Mouse (Mus musculus) embryonic facial prominence, embryonic 13.5 days (tissue): ENCODE data around the gene Slc25a45. TPM values are rescaled to one million over a fixed set of nuclear protein-coding genes. Genes with fewer than 3 reads are reported as not detected.
A peak's percentile ranks its signal among the peaks of the same experiment; 100 is the strongest.

ENCODE experiments used
- ATAC-seq: fragments of 200-750 bp; cut with Nextera tagmentation; 2 replicates; pipeline ENCODE4 v1.8.0; 2017; ENCODE audit warnings: low read depth; ENCODE audit not compliant: insufficient number of reproducible peaks, insufficient read depth, low FRiP score, low TSS enrichment
- H3K27ac ChIP-seq: fragments of 300-500 bp; sonication (generic); 2 replicates; pipeline ENCODE4 v1.5.1; 2015; ENCODE audit warnings: moderate library complexity, mild to moderate bottlenecking, inconsistent platforms
- H3K27me3 ChIP-seq: fragments of 300-500 bp; sonication (generic); 2 replicates; pipeline ENCODE4 v1.6.1; 2015; ENCODE audit warnings: mild to moderate bottlenecking, inconsistent platforms
- H3K36me3 ChIP-seq: fragments of 300-500 bp; sonication (generic); 2 replicates; pipeline ENCODE4 v1.6.1; 2015; ENCODE audit warnings: mild to moderate bottlenecking, inconsistent platforms
- H3K4me1 ChIP-seq: fragments of 300-500 bp; sonication (generic); 2 replicates; pipeline ENCODE4 v1.6.1; 2015; ENCODE audit warnings: inconsistent platforms
- H3K4me2 ChIP-seq: fragments of 300-500 bp; sonication (generic); 2 replicates; pipeline ENCODE4 v1.6.1; 2015; ENCODE audit warnings: moderate library complexity, mild to moderate bottlenecking, inconsistent platforms
- H3K4me3 ChIP-seq: fragments of 300-500 bp; sonication (generic); 2 replicates; pipeline ENCODE4 v1.5.1; 2015; ENCODE audit warnings: mild to moderate bottlenecking, inconsistent platforms
- H3K9ac ChIP-seq: fragments of 300-500 bp; sonication (generic); 2 replicates; pipeline ENCODE4 v1.6.1; 2015; ENCODE audit warnings: mild to moderate bottlenecking, inconsistent platforms
- H3K9me3 ChIP-seq: fragments of 300-500 bp; sonication (generic); 2 replicates; pipeline ENCODE4 v1.6.1; 2016; ENCODE audit warnings: inconsistent platforms
- WGBS: fragments of 180-500 bp; shearing (Covaris S2); methylation state at CpG from one replicate; pipeline ENCODE4 v1.1.7; 2015; ENCODE audit warnings: mixed read lengths; 5-methylcytosine and 5-hydroxymethylcytosine counted together
- polyA plus RNA-seq: library from polyadenylated mRNA; unstranded; fragments of >200 nt; fragmentation: Nextera tagmentation; extraction: Ambion mirVana; gene quantifications from 2 replicates; pipeline ENCODE4 v1.2.1, GENCODE M21; 2015

Gene Slc25a45
- 3.1 and 4.5 TPM in 2 replicates for polyA plus RNA-seq

DNA sequence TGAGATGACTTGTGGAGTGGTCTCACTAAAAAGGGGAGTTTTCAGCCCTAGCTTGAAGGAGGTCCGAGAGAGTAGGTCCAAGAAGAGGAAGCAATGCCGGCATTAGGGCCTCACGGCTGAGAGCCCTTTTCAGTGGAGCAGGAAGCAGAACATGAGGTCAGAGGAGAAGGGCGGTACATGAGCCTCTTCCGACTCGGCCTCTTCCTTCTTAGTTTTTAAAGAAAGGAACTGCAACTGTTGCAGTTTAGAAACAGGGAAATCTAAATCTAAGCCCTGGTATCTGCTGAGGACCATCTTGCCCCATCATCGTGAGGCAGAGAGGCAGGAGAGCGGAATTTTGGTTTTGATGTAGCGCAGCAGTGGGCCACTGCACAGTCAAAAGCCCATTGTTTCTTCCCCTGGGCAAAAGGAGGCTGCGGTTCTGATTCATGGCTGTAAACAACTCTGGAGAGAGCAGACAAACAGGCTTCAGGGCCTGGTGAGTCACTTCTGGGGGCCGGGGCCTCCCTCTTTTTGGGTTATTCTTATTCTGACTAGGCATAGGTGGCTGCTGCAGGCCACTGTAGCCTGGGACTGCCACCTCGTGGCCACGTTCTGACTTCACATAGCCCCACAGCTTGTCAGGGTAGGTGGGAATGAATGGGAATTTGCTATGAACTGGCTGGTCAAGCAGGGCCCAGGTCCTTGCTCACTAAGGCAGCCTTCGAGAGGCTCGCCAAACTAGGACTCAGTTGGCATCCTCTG is at the start of gene Slc25a45:
Slc25a45 (plus strand) TSS at position 191 of the 744 bp plus-strand sequence.
- H3K9me3 ChIP-seq = no peaks in the 10 kb centered on the region
- peak within 1 kb of the TSS; percentile 20 for H3K4me3 ChIP-seq
- peak within 1 kb of the TSS; percentile 58 for H3K9ac ChIP-seq
- ATAC-seq = peak; percentile 35
- peak within 1 kb of the TSS; percentile 74 for H3K27ac ChIP-seq
- peak within 1 kb of the TSS; percentile 32 for H3K4me2 ChIP-seq
- 37% methylated on average over 15 of the region's 15 CpGs for WGBS
- peaks cover 3% of the 10 kb centered on the region for H3K36me3 ChIP-seq
- H3K4me1 ChIP-seq = peaks cover 42% of the 10 kb centered on the region
- H3K27me3 ChIP-seq = no peaks in the 10 kb centered on the region

DNA sequence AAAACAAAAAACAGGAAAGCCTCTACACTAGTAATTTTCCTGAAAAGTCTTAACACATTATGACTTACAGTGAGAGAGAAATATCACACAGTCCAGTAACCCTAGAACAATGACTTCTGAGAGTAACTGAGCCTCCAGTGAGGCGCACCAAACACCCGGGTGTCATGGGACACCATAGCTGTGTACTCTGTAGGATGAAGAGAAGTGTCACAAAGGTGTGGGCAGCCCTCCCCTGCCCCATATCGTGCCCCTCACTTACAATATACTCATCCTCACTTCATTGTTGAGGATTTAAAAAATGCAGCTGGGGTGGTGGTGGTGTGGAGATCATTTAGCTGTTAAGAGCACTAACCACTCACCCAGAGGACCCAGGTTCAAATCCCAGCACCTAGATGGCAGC is 49.5 kb upstream of the Slc25a45 start:
- Histone ChIP-seq H3K4me2 (no peak overlapping the region), H3K27me3 (no peaks in the 10 kb centered on the region), H3K36me3 (no peaks in the 10 kb centered on the region), H3K4me1 (peaks cover 25% of the 10 kb centered on the region), H3K9ac (no peak overlapping the region), H3K27ac (no peak overlapping the region), H3K4me3 (no peak overlapping the region), H3K9me3 (no peaks in the 10 kb centered on the region)
- ATAC-seq = no peak
- whole genome bisulfite sequencing = 83% methylated on average over 3 of the region's 3 CpGs

DNA sequence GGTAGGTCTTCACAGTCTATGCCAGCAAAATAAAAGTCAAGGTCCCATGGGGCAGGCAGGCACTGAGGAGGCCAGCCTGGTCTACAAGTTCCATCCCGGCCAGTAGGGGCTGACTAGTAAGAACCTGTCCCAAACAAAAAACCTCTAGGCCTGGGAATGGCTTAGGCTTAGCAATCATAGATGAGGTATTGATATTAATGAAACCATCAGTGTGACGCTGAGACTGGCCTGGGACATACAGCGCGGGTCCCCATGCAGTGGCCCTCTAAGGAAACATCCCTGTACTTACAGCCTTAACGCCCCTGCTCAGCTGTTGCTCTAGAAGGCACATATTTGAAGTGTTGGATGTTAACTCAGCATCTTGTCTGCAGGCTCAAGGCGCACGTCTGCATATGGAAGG is 48.7 kb upstream of the Slc25a45 start:
- Histone ChIP-seq H3K9me3 (no peaks in the 10 kb centered on the region), H3K4me1 (peaks cover 18% of the 10 kb centered on the region), H3K27me3 (no peaks in the 10 kb centered on the region), H3K36me3 (no peaks in the 10 kb centered on the region), H3K27ac (no peak overlapping the region), H3K4me2 (no peak overlapping the region), H3K9ac (no peak overlapping the region), H3K4me3 (no peak overlapping the region)
- 87% methylated on average over 7 of the region's 7 CpGs for WGBS
- no peak for ATAC-seq

DNA sequence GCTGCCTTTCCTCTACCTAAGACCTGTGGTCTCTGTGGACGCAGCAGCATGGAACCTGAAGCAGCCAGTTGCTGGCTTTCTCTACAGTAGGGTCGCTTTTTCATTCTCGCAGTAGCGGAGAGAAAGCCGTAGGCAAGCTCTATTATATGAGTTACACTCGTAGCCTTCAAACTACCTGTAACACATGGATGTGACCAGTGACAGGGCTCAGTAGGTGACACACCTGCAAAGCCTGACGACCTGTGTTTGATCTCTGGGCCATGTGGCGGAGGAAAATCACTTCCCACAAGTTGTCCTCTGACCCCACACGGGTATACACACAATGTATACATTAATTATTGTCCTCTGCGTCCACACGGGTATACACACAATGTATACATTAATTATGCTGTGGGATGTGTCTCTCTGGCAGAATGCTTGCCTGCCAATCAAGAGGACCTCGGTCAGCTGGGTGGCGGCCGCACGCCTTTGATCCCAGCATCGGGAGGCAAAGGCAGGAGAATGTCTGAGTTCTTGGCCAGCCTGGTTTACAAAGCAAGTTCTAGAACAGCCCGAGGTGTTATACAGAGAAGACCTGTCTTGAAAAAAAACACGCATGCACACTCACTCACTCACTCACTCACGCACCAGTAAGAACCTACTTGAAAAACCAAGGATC is 47.5 kb upstream of the Slc25a45 start:
- no peak for ATAC-seq

DNA sequence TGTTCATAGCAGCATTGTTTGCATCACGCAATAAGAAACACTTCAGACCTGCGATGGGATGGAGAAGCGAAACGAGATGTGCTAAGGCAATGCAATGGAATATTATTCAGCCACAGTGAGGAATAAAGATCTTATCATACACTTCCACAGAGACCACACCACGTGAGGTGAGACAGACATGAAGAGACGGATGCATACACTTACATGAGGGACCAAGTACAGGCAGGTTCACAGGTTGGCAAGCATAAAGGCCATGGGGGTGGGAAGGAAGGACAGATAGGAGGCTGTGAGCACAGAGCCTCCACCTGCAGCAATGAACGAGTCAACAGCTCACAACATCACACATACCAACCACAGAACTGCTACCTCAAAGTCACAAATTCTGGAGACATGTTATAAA is 46.8 kb upstream of the Slc25a45 start:
- H3K27me3 ChIP-seq = no peaks in the 10 kb centered on the region
- H3K9ac ChIP-seq = no peak overlapping the region
- H3K4me2 ChIP-seq = no peak overlapping the region
- no peak for ATAC-seq
- 0 out of 2 replicates have a peak, but pooled peaks cover 3% of the 10 kb centered on the region for H3K4me1 ChIP-seq
- no peak overlapping the region for H3K27ac ChIP-seq
- 82% methylated on average over 7 of the region's 7 CpGs for WGBS
- no peaks in the 10 kb centered on the region for H3K36me3 ChIP-seq
- H3K9me3 ChIP-seq = no peaks in the 10 kb centered on the region
- H3K4me3 ChIP-seq = no peak overlapping the region

More for the DNA sequence above, 47.5 kb upstream of the Slc25a45 start:
- Histone ChIP-seq H3K27me3 (no peaks in the 10 kb centered on the region), H3K9me3 (no peaks in the 10 kb centered on the region), H3K4me3 (no peak overlapping the region), H3K27ac (no peak overlapping the region), H3K4me1 (peaks cover 6% of the 10 kb centered on the region), H3K36me3 (no peaks in the 10 kb centered on the region), H3K9ac (no peak overlapping the region), H3K4me2 (no peak overlapping the region)
- WGBS = 77% methylated on average over 19 of the region's 19 CpGs

DNA sequence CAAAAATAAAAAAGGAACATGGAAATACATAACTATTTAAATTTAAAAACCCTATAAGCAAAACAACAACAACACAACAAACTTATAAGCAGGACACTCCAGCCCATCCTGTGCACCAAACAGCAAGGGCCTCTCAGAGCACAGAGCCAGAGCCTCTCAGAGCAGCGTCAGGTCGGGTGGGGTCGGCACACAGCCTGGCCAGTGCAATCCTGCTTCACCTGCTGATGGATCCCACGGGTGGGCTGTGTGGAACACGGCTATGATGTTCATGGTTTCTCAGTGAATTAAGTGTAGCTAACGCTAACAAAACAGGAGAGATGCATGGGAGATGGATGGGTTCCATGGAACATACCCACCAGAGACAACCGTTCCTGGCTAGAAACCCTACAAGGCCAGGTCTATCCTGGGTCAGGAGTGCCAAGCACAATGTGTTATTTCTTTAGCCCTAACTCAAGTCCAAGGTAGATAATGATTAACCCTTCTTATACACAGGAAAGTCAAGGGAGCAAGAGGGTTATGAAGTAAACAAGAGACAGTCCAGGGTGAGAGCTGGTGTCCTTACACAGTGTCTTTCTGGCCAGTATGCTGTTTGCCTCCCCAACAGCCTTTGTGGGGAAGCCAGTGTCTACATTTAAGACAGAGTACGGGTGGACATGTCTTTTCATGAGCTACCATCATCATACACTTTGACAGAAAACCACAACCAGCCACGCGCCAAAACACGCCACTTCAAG is 46.2 kb upstream of the Slc25a45 start:
- H3K9ac ChIP-seq = 0 out of 2 replicates have a peak overlapping the region, but pooled peaks have one; percentile 36
- H3K4me3 ChIP-seq = no peak overlapping the region
- ATAC-seq = no peak
- 0 out of 2 replicates have a peak, but pooled peaks cover 3% of the 10 kb centered on the region for H3K4me1 ChIP-seq
- no peak overlapping the region for H3K4me2 ChIP-seq
- H3K9me3 ChIP-seq = no peaks in the 10 kb centered on the region
- whole genome bisulfite sequencing = 85% methylated on average over 11 of the region's 11 CpGs
- H3K27ac ChIP-seq = no peak overlapping the region
- no peaks in the 10 kb centered on the region for H3K27me3 ChIP-seq
- no peaks in the 10 kb centered on the region for H3K36me3 ChIP-seq

DNA sequence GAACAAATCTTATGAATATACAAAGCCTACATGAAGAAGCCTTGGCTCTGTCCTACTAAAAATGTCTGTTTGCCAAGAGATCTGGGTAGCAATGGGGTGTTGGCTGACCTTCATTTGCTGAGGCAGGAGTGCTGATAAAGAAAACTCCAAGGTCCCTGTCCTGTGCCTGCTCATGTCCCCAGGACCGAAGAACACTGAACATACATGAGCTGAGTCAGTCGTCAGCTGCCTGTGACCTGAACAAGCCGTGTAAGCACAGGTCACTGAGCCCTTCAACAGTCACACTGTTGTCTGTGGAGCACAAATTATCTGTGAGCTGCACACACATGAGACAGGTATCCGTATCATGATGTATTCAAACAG is 45.7 kb upstream of the Slc25a45 start:
- Histone ChIP-seq H3K27ac (no peak overlapping the region), H3K4me3 (no peak overlapping the region)
- WGBS = 84% methylated on average over 4 of the region's 4 CpGs

DNA sequence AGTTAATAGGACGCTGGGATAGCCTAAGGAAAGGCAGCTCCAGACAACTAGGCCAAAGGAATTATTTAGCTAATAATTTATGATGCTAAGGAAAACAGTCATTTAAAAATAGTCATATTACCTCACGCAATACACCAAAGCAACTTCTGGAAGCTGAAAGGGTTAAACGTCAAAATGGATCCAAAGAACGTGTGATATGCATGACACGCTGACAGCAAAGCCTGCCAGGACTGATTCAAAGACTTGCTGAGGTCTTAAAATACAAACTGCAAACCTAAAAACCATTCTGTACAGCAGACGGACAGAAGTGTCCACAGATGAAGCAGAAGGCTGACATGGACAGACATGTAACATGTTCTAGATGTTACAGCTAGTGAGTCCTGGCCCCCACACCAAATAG is 45.3 kb upstream of the Slc25a45 start:
- Histone ChIP-seq H3K4me1 (0 out of 2 replicates have a peak, but pooled peaks cover under 1% of the 10 kb centered on the region), H3K36me3 (no peaks in the 10 kb centered on the region), H3K27me3 (no peaks in the 10 kb centered on the region), H3K9me3 (no peaks in the 10 kb centered on the region), H3K27ac (no peak overlapping the region), H3K4me3 (no peak overlapping the region), H3K9ac (no peak overlapping the region), H3K4me2 (no peak overlapping the region)
- no peak for ATAC-seq
- WGBS = 57% methylated on average over 6 of the region's 6 CpGs

More for the DNA sequence above, 45.7 kb upstream of the Slc25a45 start:
- H3K36me3 ChIP-seq = no peaks in the 10 kb centered on the region
- H3K9ac ChIP-seq = no peak overlapping the region
- H3K9me3 ChIP-seq = no peaks in the 10 kb centered on the region
- H3K4me1 ChIP-seq = 0 out of 2 replicates have a peak, but pooled peaks cover 3% of the 10 kb centered on the region
- H3K4me2 ChIP-seq = no peak overlapping the region
- no peaks in the 10 kb centered on the region for H3K27me3 ChIP-seq
- no peak for ATAC-seq

DNA sequence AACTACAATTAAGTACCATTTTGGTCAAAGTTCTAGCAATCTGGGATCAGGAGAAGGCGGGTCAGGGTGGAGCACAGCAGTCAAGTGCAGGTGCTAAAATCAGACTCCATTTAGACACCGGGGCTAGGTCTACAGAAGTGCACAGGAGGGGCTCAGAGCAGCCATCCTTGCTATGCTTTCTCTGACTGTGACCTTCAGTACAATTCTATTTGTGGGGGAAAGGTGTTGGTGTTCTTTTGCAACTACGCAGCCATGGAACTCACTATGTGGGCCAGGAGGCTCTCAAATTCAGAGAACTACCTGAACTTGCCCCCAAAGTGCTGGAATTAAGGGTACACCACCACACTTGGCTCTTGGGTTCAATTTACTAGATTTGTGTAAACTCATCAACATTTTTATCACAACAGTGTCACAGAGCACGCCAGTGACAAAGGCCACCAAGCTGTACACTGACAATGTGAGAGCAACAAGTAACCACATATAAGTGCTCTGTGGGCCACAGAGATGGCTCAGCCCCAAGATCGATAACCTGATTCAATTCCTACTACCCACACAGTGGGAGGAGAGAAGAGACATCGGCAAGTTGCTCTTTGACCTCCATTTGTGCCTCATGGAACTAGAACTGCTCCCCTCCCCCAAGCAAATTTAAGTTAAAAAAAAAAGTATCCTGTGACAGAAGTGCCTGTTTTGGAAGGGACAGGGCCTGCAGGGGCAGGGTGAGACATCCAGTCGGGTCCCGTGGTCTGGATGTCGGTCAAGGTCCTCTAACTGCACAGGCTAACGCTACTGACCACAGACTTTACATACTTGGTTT is 44.1 kb upstream of the Slc25a45 start:
- Histone ChIP-seq H3K36me3 (no peaks in the 10 kb centered on the region), H3K4me2 (no peak overlapping the region), H3K9me3 (no peaks in the 10 kb centered on the region), H3K27me3 (no peaks in the 10 kb centered on the region), H3K4me1 (no peaks in the 10 kb centered on the region), H3K4me3 (no peak overlapping the region), H3K9ac (no peak overlapping the region), H3K27ac (no peak overlapping the region)
- no peak for ATAC-seq
- WGBS = 81% methylated on average over 10 of the region's 10 CpGs

DNA sequence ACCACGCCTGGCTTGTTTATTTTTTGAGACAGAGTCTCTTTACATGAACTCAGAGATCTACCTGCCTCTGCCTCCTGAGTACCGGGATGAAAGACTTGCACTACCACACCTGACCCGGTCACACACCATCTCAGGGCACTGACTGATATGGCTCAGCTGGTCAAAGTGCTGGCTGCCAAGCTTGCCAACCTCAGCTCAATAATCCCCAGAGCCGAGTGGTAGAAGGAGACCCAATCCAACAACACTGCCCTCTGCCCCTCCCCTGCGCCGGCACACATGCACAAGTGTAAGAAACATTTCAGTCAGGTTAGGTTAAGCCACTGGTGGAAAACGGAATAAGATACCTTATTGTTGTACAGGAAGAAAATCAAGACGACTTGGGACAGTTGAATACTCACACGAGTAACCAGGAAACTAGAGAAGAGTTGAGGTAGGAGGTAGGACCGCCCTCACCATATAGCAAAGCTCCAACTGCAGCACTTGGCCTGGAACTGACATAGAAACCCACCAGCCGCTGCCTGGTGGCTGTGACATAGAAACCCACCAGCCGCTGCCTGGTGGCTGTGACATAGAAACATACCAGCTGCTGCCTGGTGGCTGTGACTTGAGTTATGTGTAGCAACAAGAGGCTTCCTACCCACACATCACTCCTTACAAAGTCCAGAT is 43.2 kb upstream of the Slc25a45 start:
- H3K36me3 ChIP-seq = no peaks in the 10 kb centered on the region
- H3K4me1 ChIP-seq = no peaks in the 10 kb centered on the region
- H3K4me2 ChIP-seq = no peak overlapping the region
- H3K4me3 ChIP-seq = no peak overlapping the region
- no peak overlapping the region for H3K9ac ChIP-seq
- H3K27ac ChIP-seq = no peak overlapping the region
- ATAC-seq = no peak
- no peaks in the 10 kb centered on the region for H3K9me3 ChIP-seq
- no peaks in the 10 kb centered on the region for H3K27me3 ChIP-seq
- 86% methylated on average over 12 of the region's 12 CpGs for WGBS
